Mouse (Mus musculus): ENCODE measurements at regions not wholly inside any gene's neighbourhood (a gene's known extent, or its start where the extent isn't known, plus 50 kb on each side); places are given as distances from the start of the nearest gene placed in this dataset.

DNA sequence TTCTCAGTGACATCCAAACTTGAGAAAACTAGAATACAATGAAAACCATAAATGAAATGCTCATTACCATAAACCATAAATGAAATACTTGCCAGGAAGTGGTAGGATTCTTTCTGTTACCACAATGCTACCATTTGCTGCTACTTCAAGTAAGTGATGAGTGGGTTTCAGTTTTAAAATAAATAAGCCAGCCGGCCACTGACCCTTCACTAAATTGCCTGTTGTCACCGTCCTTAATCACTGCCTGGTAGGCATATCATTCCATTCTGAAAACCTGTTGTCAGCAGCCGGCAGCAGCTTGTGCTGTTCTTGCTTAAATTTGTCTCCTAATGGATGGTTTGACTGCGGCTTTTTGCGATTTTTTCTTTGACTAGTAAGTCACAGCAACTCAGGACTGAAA lies 99.6 kb upstream of the Gm9887 start:
- no peak for TF ChIP-seq CTCF (conservative IDR thresholded peaks at IDR 0.05; ENCODE audit: low read length)
- TF ChIP-seq NANOG (IDR thresholded peaks at IDR 0.05; ENCODE audit: borderline replicate concordance, low read length), result no peak
- TF ChIP-seq POU5F1 (IDR thresholded peaks at IDR 0.05; ENCODE audit: borderline replicate concordance, low read length), result no peak

Measured in E14TG2a.4 (cell line).